Mouse (Mus musculus): ENCODE results near the gene Rpl21.

DNA sequence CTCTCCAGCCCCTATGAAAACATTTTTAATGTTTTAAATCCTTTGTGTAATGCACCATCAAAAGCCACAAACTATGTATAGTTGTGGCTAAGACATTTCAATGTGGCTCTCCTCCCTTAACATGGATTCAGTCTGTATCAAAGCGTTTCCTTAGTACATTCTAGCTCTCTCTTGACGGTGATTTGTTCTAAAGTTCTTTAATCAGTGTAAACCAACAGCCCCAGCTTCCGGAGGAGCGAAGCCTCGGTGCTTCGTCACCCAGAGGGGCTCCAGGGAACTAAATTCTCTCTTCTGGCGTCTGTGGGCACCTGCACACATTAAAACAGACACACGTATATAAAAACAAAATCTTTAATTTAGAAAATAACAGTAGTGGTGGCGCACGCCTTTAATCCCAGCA lies 48.8 kb upstream of the Rpl21 start:
- TF ChIP-seq CTCF (IDR thresholded peaks at IDR 0.05; ENCODE audit: extremely low read depth, insufficient read depth, low read length) (no peak), POLR2A (IDR thresholded peaks at IDR 0.05; ENCODE audit: extremely low read depth, insufficient read depth, low read length) (no peak)

Measured in cortical plate, adult 2 months (tissue).